Mouse (Mus musculus): ENCODE data around the gene Lrrc9.

The Lrrc9 gene

DNA sequence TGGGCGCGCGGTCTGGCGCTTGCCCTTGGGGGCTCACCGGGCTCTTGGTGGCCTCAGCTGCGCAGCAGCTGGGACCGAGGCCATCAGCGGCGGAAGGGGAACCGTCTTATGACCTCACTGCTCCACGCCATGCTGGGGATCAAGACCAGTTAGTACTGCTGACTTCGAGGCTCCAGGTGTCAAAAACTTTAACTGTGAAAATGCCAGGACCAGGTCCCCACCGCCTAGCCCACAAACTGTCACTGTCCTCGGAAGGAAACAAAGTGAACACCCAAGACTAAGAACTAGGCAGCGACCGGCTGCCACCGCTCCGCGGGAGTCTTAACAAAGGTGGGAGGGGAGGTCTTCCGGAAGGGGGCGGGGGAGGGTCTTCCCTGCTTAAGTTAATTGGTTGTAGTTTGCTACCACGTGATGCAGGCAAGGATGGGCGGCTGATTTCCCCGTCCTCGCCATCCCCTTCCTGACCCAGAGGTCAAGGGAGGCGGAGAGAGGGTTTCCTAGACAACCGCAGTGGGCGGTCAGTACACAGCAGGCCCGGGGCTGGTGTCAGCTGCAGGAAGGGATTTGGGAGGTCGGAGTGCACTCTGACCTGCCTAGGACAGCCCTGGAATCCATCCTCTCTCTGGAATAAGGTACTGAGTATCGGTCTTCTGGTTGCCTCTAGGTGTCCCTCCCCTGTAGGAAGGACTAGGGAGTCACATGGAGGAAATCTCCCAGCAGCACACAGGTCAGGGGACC is at the start of gene Lrrc9:
TSS of gene Lrrc9 (plus strand) at position 28 of the 738 bp plus-strand sequence.
- no peak for DNase-seq (ENCODE audit: low read depth)

- DNase-seq (ENCODE audit: low read depth): no peak
These were observed 48.4 kb upstream of the Lrrc9 start for GRCm38 (mm10) chr12:72393046-72393805.

- DNase-seq (ENCODE audit: low read depth): no peak
These were observed 36.6 kb upstream of the Lrrc9 start for GRCm38 (mm10) chr12:72405031-72405430.

DNA sequence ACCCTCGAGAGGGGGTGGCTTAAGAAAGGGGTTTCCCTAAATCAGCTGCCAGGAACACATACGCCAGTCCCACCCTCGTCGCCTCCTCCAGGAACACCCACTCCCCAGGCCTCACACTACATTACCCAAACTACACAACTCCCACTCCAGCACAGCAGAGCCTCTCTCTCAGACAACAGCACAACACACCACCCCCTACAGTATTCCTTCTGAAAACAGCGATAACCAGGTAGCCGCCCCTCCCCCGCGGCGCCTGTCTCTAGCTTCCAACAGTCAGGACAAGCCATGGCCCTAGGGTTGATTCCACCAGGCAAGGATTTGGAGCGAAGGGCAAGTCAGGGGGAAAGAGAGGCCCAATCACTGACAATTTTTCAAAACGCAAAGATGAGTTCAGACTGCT is 34.5 kb upstream of the Lrrc9 start:
- no peak for DNase-seq (ENCODE audit: low read depth)

DNA sequence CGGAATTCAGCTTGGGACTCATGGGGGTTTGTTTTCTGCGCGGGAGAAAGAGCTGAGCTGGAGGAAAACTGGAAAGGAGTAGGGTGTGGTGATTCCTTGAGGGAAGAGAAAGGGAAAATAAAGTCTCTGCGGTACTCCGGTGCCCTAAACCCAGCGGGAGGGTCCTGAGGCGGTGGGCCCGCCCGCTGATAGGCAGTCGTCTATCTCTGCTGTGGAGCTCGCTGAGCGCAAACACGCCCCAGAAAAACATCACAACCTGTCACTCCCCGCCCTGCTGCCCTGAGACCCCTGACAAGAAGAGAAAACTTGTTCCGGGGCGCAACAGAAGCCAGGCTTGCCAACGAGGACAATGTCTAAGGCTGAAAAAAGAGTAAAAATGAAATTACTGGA is 34.0 kb upstream of the Lrrc9 start:
- no peak for DNase-seq (ENCODE audit: low read depth)

DNA sequence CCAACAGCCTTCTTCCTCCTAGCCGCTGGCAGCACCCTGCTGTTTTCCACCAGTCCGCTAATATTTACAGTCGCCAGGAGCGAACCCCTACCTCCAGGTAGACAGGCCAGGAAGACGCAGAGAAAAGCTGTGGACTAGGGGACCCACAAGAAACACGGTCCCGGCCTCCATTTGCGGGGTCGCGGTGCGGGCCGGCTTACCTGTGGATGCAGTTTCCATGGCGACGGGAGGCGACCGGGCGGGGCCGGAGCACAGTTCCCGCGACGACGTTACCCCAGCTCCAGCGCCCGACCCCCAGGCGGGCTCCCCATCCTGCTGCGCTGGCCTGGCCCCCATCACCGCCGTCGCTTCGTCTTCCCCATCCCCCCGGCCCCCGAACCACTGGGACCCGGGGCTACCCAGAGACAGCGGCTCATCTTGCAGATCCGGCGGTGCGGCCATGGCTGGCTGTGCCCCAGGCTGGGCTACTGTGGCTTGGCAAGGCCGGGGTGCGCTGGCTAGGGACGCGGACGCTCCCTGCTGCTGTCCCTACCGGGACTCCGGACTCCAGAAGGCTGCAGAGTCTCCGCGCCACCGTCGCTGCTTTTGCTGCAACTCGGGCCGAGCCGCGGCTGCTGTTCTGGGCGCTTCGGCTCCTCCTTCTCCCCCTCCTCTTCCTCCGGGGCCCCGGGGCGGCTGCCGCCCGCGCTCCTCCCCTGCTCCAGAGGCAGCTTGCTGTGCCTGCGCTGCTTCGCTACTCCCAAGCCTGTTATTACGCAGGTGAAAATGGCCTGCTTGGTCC is 33.4 kb upstream of the Lrrc9 start:
- DNase-seq (ENCODE audit: low read depth): no peak

DNA sequence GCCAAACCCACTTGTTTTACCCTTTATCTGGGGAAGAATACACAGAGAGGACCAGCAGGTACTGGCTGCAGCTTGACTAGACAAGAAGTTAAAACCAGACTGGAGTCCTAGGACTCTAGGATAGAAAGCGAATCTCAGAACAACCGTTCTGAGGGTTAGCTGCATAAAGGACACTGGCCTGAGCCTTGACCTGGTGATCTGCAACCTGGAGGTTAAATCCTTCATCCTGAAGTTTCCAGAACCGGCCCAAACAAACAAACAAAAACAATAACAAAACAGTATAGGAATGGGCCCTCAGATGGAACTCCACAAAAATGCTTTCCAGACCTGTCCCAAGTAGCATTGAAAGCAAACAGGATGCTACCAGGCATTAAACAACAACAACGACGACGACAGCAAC is 32.7 kb upstream of the Lrrc9 start, which contains the start of gene Rtn1:
TSS of gene Rtn1 (minus strand) at position 101 of the 400 bp plus-strand sequence.
- no peak for DNase-seq (ENCODE audit: low read depth)

DNA sequence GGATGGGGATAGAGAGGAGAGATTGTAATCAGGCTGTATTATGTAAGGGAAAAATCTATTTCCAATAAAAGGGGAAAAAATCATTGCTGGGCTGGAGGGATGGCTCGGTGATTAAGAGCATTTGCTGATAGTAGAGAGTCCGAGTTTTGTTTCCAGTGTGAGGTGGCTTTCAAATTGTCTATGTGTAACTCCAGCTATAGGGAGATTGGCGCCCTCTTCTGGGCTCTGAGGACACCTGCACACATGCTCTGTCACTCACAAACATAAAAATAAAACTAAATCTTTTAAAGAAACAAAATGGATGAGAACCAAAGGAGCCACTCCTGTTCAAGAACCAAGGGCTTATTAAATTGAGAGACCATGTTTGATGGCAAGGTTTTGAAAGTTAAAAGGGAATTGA is 23.9 kb upstream of the Lrrc9 start:
- DNase-seq (ENCODE audit: low read depth): peak; percentile 43

GRCm38 (mm10) chr12:72422681-72423080 is 19.0 kb upstream of the Lrrc9 start:
- DNase-seq (ENCODE audit: low read depth): no peak

DNA sequence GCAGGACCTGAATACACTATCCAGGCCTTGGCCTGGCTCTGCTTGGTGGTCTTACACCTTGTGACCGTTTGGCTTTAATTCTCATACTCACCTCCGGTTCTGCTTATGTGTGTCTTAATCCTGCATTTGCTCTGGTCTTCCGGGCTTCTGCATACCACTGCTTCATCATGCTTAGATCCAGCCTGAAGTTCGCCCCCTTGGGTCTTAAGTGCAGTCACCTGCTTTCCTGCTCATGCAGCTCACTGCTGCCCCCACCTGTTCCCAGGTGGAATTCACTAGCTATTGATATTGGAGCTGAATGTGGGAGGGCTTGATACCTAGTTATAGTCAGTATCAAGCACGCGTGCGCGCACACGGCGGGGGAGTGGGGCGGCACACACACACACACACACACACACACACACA is 13.9 kb upstream of the Lrrc9 start:
- DNase-seq (ENCODE audit: low read depth): peak; percentile 57

- no peak for DNase-seq (ENCODE audit: low read depth)
These were observed 9.5 kb upstream of the Lrrc9 start for GRCm38 (mm10) chr12:72432209-72432608.

DNA sequence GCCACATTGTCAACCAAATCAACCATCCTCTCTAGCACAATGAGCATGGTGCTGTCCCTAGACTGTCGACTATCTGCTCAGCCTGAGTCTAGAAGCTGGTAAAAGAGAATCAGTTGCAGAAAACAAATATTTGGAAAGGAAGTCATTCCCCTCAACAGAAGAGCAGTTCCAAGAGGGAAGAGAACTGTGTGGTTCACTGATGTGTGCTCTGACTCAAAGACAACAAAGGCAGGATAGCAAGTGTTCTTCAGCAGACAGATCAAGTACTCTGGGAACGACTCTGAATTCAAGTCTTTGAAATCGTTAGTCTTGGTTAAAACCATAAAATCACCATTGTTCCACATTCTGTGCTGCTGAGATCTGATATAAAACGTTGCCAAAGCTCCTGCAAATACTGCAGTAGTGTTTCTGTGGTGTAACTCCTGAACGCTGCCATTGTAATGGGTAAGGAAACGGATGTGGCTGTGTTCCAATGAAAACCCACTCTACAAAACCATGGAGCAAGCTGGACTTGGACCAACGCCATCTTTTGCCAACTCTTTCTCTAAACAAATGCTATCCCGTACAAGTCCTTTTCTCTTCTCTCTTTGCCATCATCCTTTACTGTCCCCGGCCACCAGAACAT is 8.3 kb upstream of the Lrrc9 start:
- DNase-seq (ENCODE audit: low read depth): no peak

- no peak for DNase-seq (ENCODE audit: low read depth)
These were observed 3.9 kb upstream of the Lrrc9 start for GRCm38 (mm10) chr12:72437676-72438341.

DNA sequence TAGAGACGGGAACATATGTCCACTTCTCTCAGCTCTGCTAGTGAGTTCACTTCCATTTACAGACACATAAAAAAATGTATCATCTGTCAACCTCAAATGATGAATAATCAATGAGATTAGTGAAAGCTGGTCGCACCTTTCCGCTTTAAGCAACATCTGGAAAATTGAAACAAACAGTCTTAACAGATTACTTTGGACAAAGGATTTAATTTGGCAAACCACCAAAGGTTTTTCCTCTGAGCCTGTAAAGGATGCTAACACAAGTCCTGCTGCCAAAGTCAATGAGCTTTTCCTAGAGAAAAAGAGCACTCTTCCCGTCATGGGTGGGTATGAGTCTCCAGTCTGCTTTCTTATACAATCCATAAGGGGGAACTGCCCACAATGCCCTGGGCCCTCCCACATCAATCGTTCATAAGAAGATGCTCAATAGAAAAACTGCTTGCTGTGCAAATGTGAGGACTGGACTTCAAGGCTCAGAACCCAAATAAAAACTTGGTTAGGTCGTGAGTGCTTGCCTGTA is 2.6 kb upstream of the Lrrc9 start:
- no peak for DNase-seq (ENCODE audit: low read depth)

- DNase-seq (ENCODE audit: low read depth): no peak
These were observed 12.3 kb downstream of the Lrrc9 start for GRCm38 (mm10) chr12:72453941-72454340.

- DNase-seq (ENCODE audit: low read depth): no peak
These were observed 19.7 kb downstream of the Lrrc9 start for GRCm38 (mm10) chr12:72461191-72461893.

GRCm38 (mm10) chr12:72461894-72462530 is 20.3 kb downstream of the Lrrc9 start:
- DNase-seq (ENCODE audit: low read depth): peak; percentile 79

DNA sequence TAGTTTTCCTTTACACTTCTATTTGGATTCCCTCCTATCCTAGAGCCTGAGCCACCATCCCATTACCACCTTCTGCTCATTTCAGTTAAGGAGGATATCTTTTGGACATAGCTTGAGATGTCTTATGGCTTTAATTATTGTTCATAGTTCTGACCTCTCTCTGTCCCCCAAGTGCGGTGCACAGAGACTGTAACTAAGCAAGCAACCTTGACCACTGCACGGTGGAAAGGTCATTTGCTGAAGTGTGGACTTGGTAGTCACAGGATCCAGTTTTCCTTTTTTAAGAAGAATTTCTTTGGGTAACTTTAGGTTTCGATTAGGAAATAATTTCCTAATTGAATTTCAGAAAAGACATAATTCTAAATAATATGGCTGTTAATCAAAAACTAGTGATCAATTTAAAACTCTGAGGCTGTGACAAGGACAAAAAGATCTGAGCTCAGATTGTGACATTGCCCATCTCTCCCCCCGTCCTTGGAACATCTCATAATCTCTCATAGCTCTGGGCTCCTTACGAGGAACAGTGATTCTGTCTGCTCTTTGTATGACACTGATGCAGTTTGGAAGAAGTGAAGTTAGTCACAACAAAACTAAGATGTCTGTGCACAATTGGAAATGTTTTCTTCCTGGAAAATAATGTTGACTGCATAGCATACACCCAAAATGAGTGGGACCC is 24.3 kb downstream of the Lrrc9 start:
- DNase-seq (ENCODE audit: low read depth): no peak

- no peak for DNase-seq (ENCODE audit: low read depth)
These were observed 25.6 kb downstream of the Lrrc9 start for GRCm38 (mm10) chr12:72467269-72467668.

DNA sequence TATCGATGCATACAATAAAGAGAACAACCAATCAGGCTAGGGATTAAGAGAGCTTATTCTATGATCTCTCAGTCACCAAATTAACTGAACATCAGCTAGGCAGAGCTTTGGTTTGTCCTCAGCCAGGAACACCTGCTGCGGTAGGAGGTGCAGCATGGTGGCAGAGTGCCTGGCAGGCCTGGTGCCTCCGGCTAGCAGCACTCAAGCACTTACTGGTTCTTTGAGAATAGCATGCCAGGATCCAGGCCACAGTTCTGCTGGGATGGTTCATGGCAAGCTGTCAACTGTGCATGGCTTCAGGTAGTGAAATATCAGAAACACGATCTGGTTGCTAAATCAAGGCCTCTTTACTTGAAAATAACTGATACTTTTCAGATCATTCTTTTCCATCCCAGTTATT is 26.1 kb downstream of the Lrrc9 start:
- no peak for DNase-seq (ENCODE audit: low read depth)

All from induced T-regulatory cell, adult 2 months (primary cell).